Mouse (Mus musculus) thymus, postnatal 14 days (tissue): ENCODE measurements around the gene Olfr1186.
"Not testable (repeated sequence)": the region's sequence is repeated elsewhere in the genome, so short reads cannot be mapped to it uniquely, and the experiment has no call there.

ENCODE experiments used
- DNase-seq: peaks from one replicate; pipeline ENCODE4 v3.0.0; 2021

The Olfr1186 gene

DNA sequence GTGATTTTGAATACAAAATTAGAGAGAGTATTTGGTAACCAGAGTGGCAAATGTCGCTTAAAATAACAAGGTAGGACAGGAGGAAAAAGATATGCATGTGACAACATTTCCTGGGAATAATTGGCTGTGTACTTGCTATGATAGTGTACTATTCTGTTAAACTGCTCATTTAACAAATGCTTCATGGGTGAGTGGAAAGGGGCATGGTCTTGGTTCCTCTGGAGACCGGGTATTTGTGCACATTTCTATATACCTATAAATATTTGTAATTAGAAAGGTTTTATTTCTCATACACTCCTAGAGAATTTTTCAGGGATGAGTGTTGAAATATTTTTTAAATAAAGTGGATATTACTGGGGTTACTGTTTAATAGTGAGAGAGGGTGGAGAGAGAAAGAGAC lies at the start of gene Olfr1186:
Olfr1186 (plus strand) TSS at position 301 of the 400 bp plus-strand sequence.
- no peak for DNase-seq

DNA sequence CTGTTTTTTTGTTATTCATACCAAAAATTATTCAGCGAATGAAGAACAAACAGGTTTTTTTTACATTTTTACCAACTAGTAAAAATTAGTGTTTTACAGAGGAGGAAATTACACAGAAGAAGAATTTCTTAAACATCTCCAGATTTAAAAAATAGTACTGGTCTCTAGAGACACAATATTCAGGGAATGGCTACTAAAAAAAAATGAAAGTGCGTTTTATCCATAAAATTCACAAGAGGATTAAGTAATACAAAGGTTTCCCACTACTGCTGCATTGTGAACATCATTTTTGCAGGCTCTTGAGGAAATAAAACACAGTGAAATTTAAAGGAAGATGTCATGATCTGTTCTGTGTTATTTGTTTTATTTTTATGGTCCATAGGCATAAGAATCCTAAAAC lies 35.1 kb upstream of the Olfr1186 start, which contains the start of gene Olfr1184:
Olfr1184 (plus strand) TSS at position 301 of the 400 bp plus-strand sequence.
- no peak for DNase-seq

DNA sequence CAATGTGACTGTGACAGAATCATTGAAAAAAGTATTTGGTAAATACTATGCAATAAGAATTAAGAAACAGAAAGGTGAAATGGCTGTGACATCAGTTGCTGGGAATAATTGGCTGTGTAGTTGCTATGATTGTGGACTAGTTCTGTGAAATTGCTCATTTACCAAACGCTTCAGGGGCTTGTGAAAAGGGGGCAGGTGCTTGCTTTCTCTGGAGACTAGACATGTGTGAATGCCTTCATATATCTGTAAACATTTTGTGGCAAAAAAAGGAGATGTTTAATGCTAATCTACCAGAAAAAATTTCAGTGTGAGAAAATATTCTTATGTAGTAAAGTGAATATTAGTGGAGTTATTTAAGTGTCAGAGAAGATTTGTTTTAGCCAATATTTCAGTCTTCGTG lies 25.3 kb upstream of the Olfr1186 start, which contains the start of gene Olfr1185-ps1:
Olfr1185-ps1 (plus strand) TSS at position 301 of the 400 bp plus-strand sequence.
- no peak for DNase-seq

DNA sequence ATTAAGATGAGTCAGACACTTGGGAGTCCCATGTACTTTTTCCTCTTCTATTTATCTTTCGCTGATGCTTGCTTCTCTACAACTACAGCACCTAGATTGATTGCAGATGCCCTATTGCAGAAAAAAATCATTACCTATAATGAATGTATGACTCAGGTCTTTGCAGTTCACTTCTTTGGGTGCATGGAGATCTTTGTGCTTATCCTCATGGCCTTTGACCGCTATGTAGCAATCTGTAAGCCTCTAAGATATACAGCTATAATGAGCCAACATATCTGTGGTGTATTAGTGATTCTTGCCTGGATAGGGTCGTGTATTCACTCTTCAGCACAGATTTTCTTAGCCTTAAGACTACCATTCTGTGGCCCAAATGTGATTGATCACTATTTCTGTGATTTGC lies 7.4 kb downstream of the Olfr1186 start:
- no peak for DNase-seq

DNA sequence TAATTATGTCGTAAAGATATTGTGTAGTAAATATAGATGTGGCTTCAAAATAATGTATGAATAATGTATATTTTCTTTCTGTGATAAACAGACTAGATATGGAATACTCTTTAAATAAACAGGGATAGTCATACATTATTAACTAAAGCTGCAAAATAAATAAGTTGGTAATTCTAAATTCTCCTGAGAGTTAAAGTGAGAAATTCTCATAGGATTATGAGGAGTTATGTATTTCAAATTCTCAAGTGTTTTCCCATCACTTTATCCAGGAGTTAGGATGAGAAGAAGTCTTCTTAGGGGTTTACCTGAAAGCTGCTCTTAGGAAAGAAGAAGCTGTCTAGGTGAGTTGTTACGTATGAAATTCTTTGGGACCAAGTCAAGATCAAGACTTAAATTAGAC lies 38.3 kb downstream of the Olfr1186 start, which contains the start of gene Olfr1188:
Olfr1188 (plus strand) TSS at position 301 of the 400 bp plus-strand sequence.
- no peak for DNase-seq

DNA sequence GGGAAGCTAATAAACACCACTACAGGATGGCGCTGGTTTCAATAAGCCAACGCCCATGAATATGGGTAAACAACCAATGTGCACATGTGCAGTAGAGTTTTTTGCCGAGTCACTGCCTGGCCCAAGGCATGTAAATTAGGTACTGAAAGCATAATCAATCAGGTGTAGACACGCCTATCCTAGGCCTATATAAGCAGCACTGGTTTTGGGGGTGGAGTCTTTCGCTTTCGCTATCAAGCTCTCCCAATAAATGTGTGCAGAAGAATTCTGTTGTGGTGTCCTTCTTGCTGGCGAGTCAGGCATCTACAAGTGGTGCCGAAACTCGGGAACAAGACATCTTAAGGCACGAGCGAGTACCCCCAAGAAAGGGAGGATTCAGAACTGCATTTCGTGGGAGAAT lies 54.3 kb downstream of the Olfr1186 start:
- not testable (repeated sequence) for DNase-seq
